Mouse (Mus musculus) brain, embryonic 14.5 days (tissue): Measurements from ENCODE around the gene Trp53rkb. TPM values are rescaled to one million over a fixed set of nuclear protein-coding genes. Genes with fewer than 3 reads are reported as not detected.

Experiments
- DNase-seq: peaks from one replicate; pipeline ENCODE4 v3.0.0-alpha.2; 2011; ENCODE audit warnings: low read depth
- CTCF ChIP-seq: fragments of 200-500 bp; IDR thresholded peaks from 2 replicates; pipeline ENCODE4 v1.5.1; 2012; ENCODE audit warnings: inconsistent platforms, mild to moderate bottlenecking, moderate library complexity, borderline replicate concordance; ENCODE audit not compliant: insufficient read depth, insufficient read length; ENCODE audit errors: extremely low read depth
- POLR2A ChIP-seq: fragments of 200-500 bp; IDR thresholded peaks from 2 replicates; pipeline ENCODE4 v1.6.1; 2012; ENCODE audit warnings: mild to moderate bottlenecking, inconsistent platforms, borderline replicate concordance; ENCODE audit not compliant: poor library complexity, insufficient read depth, insufficient read length, severe bottlenecking; ENCODE audit errors: extremely low read depth
- polyA plus RNA-seq: library from polyadenylated mRNA; depleted of rRNA; stranded (reverse); fragments of >200 nt; gene quantifications from 2 replicates; pipeline ENCODE4 v1.2.3, GENCODE M21; 2012; rRNA removed

Trp53rkb gene
- polyA plus RNA-seq, 1 experiment: 10.1 TPM

- TF ChIP-seq CTCF: no peak
- TF ChIP-seq POLR2A: no peak
Measured at GRCm38 (mm10) chr2:166841813-166842212, 49.5 kb downstream of the Trp53rkb start.

More at GRCm38 (mm10) chr2:166841813-166842212, 49.5 kb downstream of the Trp53rkb start:
- no peak for DNase-seq

Other genes starting within 250 kb of the Trp53rkb start
- 49.4 and 55.7 TPM in 2 replicates for gene Prex1, start 78.7 kb upstream of the Trp53rkb start, polyA plus RNA-seq
- gene Arfgef2, start 13.1 kb downstream of the Trp53rkb start, polyA plus RNA-seq: 7.6 and 11.4 TPM in 2 replicates
- 77.9 and 78.5 TPM in 2 replicates for gene Cse1l, start 113.5 kb downstream of the Trp53rkb start, polyA plus RNA-seq
- 64.5 and 81.9 TPM in 2 replicates for gene Stau1, start 203.8 kb downstream of the Trp53rkb start, polyA plus RNA-seq
- 35.4 and 38.3 TPM in 2 replicates for gene Ddx27, start 222.7 kb downstream of the Trp53rkb start, polyA plus RNA-seq